Mouse (Mus musculus) left cerebral cortex, adult 18-20 months (tissue): ENCODE measurements around the gene Nxpe3. TPM values are rescaled to one million over a fixed set of nuclear protein-coding genes. Genes with fewer than 3 reads are reported as not detected.
"Not testable (repeated sequence)": the region's sequence is repeated elsewhere in the genome, so short reads cannot be mapped to it uniquely, and the experiment has no call there.

Experiments
- DNase-seq, 2 experiments: peaks; one replicate each; pipeline ENCODE4 v3.0.0; 2021 to 2022; ENCODE audit warnings: low spot score in 2 of 2, mixed read lengths in 1 of 2
- total RNA-seq, 2 experiments: library from RNA; stranded (reverse); gene quantifications; 2 replicates each; pipeline ENCODE4 v1.2.3; 2021

Gene Nxpe3
- total RNA-seq, 2 experiments from 2014 or later = 9.7 to 11.5 TPM

DNA sequence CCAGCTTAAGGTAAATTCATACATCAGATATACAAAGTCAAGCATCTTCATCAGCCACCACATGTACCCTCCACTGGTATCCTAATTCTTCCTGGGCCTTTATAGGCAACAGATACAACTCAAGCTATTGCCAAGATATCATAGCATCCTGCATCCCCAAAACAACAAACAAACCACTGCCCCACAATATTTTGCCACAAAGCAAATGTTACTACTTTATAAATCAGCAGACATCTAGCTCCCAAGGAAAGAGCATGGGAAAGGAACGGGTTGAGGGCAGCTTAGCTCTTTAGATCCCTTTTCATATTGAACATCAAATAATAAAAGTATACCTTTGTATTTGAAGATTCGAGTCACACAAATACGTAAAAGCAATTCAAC is 57.0 kb downstream of the Nxpe3 start:
- no peak for DNase-seq

DNA sequence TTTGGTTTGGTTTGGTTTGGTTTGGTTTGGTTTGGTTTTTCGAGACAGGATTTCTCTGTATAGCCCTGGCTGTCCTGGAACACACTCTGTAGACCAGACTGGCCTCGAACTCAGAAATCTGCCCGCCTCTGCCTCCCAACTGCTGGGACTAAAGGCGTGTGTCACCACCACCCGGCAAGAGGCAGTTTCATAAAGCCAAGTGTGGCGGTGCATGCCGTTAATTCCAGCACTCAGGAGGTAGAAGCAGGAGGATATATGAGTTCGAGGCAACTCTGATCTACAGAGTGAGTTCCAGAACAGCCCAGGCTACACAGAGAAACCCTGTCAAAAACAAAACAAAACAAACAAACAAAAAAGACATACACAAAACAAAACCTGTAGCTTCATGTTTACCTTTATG is 57.4 kb downstream of the Nxpe3 start:
- not testable (repeated sequence) for DNase-seq

DNA sequence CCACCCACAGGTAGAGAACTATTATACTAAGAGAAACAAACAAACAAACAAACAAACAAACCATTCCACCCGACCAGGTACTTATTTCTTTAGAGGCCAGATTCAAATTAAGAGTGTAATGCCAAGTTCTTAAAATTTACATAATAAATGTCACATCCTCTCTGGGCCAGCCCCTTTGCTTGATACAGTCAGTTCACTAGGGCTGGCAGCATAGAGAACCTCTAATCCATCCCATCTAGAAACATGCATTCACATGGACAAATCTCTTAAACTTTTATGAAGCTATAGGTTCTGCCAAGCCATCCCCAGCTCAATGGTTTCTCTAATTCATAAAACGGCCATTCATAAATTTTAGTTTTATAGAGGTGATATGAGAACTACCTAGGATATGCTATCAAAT is 57.9 kb downstream of the Nxpe3 start:
- no peak for DNase-seq

DNA sequence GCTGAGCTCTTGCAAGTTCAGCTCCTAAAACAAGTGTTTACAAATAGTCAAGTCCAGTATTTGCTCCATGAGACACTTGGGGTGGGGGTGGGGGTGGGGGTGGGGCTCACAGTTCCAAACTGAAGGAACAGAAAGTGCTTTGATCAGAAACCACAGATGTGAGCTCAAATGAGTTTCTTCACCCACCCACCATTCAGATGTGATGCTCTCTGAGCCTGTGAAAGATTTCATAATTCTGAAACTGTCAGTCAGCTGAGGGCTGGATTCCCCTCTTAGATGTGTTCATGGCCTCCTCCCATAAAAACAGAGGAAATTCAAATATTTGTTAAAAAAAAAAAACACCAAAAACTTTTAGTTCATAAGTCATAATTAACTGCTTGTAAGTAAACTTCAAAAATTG is 59.3 kb downstream of the Nxpe3 start:
- no peak for DNase-seq

DNA sequence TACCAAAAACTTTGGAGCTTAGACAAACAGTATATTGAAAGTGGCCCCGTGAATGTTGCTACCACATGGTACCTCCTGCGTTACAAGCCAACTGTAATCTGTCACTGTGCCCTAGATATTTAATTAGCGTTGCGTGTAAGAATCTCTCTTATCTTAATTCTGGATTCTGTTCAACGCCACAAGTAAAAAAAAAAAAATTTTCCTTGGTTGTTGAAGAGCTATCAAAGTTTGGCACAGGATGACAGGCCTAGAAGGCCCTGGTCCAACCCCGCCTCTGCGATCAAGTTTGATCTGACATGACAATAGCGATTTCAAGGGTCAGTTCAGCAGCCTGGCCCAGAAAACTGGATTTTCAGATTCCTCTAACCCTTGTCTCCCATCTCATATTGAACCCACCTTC is 62.5 kb downstream of the Nxpe3 start:
- DNase-seq = no peak

DNA sequence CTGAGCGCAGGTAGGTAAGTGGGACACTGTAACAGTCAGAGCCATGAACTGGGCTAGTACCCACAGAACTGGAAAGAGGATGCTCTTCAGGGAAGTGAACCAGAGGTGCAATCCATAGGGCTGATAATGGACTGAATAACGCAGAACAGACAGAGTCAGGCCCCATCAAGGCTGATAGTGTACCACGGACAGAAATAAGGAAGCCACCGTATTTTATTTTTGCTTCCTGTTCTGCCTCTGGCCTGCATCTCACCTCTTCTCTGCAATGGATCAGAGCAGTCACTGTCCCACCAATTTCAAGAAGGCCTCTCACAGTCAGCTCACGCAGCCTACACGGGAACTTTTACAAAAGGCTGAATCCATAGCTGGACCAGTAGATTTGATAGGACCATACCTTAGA is 63.0 kb downstream of the Nxpe3 start:
- no peak for DNase-seq

DNA sequence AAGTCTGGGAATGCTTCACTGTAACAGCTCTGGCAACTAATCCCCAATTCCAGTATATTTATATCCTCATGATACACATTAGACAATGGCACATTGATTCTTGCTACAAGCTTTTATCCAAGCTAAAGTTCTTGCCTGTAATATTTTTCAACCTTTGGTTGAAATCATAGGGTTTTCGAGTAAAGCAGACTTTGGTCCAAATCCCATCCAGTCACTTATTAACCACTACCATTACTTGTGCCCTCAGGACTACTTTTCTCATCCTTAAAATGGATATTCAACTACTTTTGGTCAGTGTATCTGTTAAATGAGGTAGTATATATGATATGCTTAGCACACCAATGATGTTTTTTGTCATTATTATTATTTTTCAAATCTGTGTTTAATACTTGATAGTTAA is 63.6 kb downstream of the Nxpe3 start:
- no peak for DNase-seq

DNA sequence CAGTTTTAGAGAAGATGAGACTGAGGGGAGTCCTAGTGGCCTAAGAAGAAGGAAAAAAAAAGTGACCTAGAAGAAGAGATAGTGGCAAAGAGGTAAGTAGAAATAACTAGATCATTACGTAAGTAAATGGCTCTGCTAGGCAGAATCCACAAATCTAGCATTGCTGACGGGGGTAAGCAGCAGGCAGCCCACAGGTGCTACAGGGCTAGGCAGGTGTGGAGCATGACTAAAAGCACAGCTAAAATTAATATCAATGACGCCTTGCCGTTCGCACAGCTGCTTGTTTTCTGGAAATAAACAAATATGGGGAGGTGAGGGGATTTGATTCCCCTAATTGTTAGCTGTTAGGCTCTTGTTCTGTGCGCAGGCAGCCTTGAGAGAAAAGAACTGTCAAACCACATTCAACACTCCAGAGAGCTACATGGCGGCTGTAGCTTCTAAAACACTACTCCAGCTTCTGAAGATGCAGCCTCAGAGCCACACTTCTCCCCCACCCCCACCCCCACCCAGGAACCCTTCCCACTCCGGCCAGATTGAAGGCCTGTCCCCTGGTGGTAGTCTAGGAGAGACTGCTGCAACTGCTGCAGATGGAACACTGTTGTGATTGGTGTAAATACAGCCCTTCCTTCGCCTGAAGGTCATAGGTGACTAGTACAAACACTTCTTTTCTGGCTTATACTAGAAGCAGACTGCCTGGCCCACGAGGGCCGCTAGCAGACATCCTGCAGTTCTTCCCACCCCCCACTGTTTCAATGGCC is 71.5 kb downstream of the Nxpe3 start:
- DNase-seq = no peak

DNA sequence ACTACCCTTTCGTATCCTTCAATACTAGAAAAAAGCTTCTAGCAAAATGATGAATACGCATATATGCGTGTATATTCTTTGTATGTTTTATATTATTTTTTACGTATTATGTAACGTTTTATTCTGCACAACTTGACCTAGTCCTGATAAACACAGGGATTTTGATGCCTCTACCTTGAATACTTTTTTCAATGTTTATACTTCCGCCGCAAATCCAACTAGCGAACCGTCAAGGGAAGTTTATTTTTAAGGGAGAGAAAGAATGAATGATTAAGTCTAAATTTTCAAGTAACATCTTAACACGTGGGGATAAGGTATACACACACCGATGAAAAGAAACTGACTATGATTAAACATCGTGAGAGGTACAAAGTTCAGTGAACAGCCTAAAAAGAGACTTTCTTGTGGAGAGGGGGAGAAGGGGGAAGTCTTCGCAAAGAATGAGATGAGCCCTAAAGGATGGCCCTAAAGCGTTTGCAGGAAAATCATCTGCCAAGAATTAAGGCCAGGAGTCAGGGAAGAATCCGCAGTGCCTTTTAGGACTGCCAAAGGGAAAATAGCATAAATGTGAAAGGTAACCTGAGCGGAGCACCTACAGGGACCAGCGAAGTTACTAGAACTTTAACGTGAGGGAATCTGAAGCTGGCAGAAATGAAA is 72.2 kb downstream of the Nxpe3 start:
- no peak for DNase-seq

DNA sequence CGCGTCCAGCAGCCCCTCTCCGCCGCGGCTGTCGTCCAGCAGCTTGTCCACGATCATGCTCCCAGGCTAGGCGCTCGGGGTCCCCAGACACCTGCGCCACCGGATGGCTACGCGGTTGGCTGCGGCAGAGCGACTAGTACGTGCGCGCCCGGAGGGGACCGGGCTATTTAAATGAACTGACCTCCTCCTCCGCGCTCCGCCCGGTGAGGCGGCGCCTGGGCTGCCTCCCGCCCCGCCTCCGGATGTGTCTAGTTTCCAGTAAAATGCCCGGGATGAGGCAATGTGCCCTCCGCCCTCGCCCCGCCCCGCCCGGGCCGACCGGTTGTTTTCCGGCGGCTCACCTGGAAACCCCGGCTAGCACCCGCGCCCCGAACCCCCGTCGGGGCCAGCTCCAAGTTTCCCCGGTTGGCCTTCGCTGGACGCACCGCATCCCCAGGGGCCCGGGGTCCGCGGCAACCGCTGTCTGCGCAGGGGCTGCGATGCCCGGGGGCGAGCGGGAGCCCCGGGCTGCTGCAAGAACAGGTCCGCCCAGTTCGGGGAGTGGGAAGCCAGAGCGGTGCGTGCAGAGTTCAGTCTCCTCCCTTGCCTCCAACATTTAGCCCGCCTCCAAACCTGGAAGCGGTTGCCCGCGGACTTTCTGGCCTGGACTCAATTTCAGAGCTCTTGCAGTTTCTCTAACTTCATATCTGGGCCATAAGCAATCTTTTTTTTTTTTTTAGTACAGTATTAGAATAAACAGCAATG is 72.9 kb downstream of the Nxpe3 start:
- peak; percentile 66 to 81 for DNase-seq

DNA sequence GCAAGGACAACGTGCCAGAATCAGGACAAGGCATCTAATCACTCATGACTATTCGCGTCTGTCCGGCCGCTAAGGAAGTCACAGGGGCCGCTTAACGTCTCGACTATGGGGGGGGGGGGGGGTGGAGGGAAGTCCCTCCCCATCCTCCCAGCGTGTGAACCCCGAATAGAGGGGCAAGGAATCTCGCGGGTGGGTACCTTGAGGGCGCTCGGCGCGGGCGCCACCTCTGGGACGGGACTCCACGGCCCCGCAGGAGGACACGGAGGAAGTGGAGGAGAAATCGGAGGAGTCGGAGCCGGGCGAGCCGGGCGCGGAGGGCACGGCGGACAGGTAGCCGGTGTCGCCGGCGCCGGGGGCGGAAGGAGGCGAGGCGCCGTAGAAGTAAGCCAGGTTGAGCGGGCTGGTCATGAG is 73.5 kb downstream of the Nxpe3 start:
- DNase-seq = no peak

DNA sequence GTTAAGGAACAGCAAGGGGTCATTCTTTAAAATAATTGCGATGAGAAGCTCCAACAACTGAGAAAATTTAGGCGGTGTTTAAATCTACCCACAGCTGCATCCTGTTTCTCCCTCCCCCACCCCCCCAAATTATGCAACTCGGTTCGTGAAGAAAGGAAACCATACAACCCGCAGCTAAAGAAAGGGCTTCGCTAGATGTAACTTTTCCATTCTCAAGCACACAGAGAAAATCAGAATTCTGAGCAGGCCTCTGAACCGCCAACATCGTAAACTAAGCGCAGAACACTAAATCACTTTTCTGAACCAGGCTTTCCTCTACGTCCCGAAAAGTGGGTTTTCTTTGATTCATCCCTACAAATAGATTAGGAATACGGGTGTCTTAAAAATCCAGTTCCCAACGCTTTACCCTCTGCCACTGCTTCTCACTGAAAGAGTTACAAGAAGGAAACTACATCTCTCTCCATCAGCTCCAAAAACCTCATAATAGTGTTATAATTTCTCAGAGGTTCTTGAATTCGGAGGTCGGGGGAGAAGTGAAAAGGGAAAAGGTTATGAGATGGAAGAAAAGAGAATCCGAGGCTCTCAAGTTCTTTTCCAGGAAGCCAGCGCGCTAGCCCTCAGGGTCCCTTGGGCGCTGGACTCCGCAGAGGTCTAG is 74.0 kb downstream of the Nxpe3 start:
- no peak for DNase-seq

DNA sequence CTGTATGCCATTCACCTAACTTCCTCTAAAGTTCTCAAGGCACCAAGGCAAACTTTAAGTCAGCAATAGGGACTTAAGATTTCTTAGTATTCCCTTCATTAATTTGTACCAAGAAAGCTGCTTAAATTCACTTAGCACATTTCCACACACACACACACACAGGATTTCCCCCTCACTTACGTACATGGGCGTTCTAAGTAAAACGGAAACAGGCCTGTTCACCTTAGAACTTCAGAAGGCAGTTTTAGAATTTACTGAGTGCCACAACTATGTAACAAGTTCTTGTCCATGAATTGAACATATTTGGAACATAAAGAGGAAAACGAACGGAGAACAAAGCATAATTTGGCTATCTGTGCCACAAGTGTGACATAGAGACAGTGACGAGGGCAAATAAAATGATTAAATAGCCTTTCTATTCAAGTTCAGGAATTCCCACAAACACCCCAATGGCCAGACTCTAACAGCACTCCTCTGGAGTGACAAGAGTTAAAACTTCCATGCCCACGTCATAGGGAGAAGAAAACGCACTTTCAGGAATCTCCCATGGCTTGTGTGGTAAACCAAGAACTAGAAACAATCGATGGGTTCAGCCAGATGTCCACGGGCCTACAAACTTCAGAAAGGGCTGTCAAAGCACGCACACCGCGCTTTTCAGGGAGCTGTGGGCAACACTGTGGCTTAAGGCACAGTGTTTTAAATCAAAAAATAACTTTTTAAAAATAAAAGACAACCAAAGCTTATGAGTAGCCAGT is 74.7 kb downstream of the Nxpe3 start:
- DNase-seq = no peak

DNA sequence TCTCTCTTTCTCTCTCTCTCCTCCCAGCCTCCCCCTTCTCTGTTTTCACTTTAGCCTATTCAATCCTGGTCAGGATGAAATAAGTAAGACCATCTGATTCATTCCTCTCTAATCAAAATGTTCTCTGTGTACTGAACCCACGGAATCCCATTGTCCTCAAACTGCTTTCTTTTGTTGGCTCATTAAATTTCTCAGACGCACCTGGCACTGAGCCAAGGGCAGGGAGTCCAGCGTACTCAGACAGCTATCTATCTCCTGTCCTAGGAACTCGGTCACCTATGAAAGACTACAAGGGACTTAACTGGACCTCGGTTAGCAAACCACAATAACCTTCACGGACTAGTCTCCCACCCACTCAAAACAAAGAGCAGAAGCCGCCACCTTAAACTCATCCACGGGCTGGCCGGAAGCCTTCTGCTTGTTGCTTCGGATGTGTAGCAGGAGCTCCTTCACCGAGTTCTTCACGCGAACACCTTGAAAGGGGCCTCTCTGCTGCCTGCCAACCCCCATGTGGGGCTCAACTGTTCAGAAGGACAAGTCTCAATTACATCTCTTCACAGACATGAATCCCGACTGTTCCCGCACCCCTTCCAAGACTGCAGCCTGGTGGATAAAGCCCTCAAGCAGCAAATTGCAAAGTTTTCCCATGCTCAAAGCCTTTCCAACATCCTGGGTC is 75.8 kb downstream of the Nxpe3 start:
- no peak for DNase-seq

DNA sequence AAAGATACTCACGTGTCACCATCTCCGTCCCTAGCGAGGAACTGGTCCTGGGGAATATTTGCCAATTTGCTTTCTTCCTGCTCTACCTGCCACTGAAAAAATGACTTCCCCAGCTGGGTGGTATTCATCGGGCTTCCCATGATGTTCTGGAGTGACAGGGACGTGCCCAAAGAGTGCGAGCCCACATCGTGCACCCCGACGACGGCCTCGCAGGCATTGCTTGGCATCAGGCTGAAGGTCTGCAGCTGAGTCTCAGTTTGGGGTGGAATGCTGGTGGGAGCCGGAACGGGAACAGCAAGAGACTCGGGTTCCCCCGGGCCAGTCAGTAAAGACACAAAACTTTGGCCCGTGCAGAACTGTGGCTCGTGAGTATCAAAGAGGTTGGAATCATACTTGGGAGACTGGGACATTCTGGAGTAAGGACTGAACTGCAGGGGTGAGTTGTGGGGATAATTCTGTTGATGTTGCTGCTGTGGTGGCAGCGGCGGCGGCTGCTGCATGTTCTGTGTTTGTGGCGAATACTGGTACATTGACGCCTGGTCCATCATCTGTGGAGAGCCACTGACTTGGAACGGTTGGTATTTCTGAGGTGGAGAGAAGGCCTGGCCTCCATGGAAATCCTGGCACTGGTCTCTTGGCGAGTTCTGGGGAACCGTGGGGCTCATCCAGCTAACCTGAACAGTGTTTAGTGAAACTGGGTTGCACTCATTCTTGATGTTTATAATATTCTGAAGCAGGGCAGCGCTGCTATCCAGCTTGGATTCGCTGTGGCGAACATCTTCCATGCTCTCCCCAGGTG is 77.2 kb downstream of the Nxpe3 start:
- DNase-seq = no peak

DNA sequence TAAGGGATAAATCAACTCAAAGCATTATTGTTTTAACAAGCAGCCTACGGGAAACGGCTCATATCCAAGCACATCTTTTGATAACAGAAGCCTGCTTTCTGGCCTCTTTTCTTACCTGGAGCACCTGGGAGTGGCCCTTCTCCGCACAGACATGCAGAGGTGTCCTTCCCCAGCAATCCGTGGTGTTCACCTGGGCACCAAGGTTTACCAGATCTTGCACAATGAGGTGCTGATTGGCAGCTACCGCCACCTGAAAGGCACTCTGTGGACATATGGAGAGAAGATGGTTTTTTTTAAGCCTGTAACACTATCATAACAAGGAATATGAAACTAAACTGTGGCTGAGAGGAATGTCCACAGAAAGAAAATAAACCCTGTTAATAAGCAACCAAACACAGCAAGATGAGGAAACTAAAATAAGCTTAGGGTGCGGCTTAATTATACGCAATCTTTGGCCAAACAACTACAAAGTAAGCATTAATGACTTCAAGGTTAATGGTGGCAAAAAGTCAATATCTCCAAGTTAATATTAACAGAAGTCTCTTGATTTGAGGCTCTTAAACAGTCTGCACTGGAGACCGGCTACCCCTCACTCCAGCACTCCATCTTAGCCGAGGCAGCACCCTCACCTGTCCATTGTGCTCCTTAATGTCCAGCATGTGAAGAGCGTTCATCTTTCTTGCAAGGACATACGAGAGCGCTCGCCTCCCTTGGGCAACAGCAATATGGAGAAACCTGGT is 78.7 kb downstream of the Nxpe3 start:
- no peak for DNase-seq

DNA sequence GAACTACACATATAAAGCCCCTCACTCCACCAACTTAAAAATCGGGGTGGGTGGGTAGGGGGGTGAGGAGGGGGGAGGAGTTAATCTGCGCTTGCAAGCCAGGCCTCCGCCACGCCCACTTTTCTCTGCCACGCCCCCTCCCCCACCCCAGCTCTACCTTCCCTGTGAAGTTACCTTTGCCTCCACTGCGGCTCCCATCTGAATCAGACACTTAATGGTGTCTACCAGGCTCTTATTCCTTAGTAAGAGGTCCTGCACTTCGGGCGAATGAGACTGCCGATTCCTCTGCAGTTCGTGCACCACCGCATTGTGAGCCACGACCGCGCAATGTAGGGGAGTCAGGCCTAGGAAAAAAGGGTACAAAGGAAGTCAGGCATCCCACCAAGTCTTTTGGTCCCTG is 79.6 kb downstream of the Nxpe3 start:
- no peak for DNase-seq

DNA sequence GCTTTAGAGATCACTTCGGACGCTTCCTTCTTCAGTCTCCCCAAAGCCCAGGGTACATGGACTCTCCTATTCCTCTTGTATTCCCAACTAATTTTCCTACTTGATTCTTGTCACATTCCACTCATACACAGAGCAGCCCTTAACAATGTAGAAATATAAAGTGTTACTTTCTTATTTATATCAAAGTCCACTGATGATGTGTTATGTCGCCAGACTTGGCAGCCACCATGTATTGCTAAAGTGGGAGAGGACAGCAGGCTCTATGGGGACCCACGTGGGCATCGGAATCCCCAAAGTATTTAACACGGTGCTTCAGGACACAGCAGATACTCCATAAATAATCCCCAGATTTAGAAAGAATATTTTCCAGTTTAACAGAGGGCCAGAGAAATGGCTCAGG is 80.4 kb downstream of the Nxpe3 start:
- no peak for DNase-seq

DNA sequence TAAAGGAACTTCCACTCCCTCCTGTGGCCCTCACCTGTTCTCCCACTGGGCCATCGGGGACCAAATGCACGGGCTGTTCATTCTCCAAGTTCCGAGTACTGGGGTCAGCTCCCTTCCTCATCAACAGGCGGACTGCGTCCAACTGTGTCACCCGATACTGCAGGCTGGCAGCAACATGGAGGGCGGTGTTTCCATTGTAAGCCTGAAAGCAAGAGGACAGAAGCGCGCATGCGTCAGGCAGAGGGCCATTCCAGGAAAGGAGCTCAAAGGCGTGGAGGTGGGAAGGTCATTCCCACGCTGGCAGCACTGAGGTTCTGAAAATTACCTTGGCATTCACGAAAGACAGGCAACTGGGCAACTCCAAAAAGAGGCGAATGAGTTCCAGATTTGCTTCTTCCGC is 81.2 kb downstream of the Nxpe3 start:
- no peak for DNase-seq
